Mouse (Mus musculus): ENCODE measurements around the gene Cdkal1. TPM values are rescaled to one million over a fixed set of nuclear protein-coding genes. Genes with fewer than 3 reads are reported as not detected.

Gene Cdkal1
- total and polyA plus RNA-seq, 3 experiments, result 8.7 to 13.7 (median 9.5) TPM

DNA sequence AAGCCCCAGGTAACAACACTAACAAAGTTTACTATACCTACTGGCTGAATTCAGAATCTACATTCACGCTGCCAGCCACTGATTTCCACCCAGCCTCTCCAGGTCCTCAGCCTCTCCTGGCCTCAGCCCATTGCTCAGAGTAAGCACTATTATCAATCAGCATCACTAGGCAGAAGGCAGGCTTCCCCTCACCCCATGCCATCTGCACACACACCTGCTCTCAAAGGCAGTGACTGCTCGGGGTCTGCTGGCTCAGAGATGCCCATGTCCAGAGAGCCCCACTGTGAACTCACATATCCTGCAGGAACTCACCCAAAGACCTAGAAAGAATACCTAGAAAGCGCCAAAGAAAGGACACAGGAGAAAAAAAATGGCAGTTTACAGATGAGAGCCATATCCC, 102.2 kb downstream of the Cdkal1 start:
- dilution Hi-C loops (cut with MboI; ENCODE audit: extremely low pct_ligation_motif_present, extremely low pct_unique_long_range_greater_than_20kb, low sequenced_read_pairs) (no loop called here), in situ Hi-C loops (cut with MboI; ENCODE audit: low pct_ligation_motif_present, low pct_unique_long_range_greater_than_20kb, low sequenced_read_pairs) (no loop called here)
- Histone ChIP-seq H3K27ac (ENCODE audit: insufficient read depth, low read depth) (no peak overlapping the region), H3K79me2 (replicated peaks; ENCODE audit: control insufficient read depth, extremely low read depth, insufficient read depth, poor library complexity, severe bottlenecking) (no peaks in the 10 kb centered on the region), H3K4me1 (ENCODE audit: control insufficient read depth in 1 of 2, insufficient read depth in 2 of 2) (peaks cover 0 to 31% of the 10 kb centered on the region in 2 experiments; a peak in 2 of 4 replicates), H3K9ac (ENCODE audit: insufficient read depth, low read depth) (no peak overlapping the region), H3K4me2 (ENCODE audit: insufficient read depth, low read depth, poor library complexity, severe bottlenecking) (no peak overlapping the region), H3K27me3 (replicated peaks) (no peaks in the 10 kb centered on the region), H3K9me3 (replicated peaks; ENCODE audit: low read length) (no peaks in the 10 kb centered on the region), H3K4me3 (replicated peaks in 1 of 3; ENCODE audit: low read depth in 2 of 3, low read length in 2 of 3, poor library complexity in 1 of 3) (no peak overlapping the region), H3K36me3 (replicated peaks in 1 of 2; ENCODE audit: control insufficient read depth in 1 of 2, insufficient read depth in 1 of 2, low read length in 1 of 2) (peaks cover 0 to 19% of the 10 kb centered on the region in 2 experiments)
- DNase-seq (ENCODE audit: extremely low read depth), result no peak
- TF ChIP-seq ETS1 (conservative IDR thresholded peaks at IDR 0.05; ENCODE audit: low read depth, low read length) (no peak), PAX5 (IDR thresholded peaks at IDR 0.05; ENCODE audit: low read length) (no peak), GABPA (IDR thresholded peaks at IDR 0.05; ENCODE audit: insufficient replicate concordance, low read depth, low read length) (no peak), ZNF384 (IDR thresholded peaks at IDR 0.05; ENCODE audit: low read depth, low read length) (no peak), E2F4 (IDR thresholded peaks at IDR 0.05; ENCODE audit: insufficient replicate concordance, low read depth, low read length) (no peak), MEF2A (IDR thresholded peaks at IDR 0.05; ENCODE audit: borderline replicate concordance, low read depth, low read length) (no peak), MXI1 (IDR thresholded peaks at IDR 0.05; ENCODE audit: low read depth, low read length) (no peak), ELF1 (IDR thresholded peaks at IDR 0.05; ENCODE audit: low read depth, low read length) (no peak), CTCF (conservative IDR thresholded peaks at IDR 0.05 in 1 of 2, IDR thresholded peaks at IDR 0.05 in 1 of 2; ENCODE audit: low read depth in 2 of 2, low read length in 2 of 2) (no peak), CHD2 (IDR thresholded peaks at IDR 0.05; ENCODE audit: low read length) (no peak), POLR2A (IDR thresholded peaks at IDR 0.05; ENCODE audit: low read depth, low read length) (no peak), MAZ (IDR thresholded peaks at IDR 0.05; ENCODE audit: low read depth, low read length) (no peak), MAFK (IDR thresholded peaks at IDR 0.05; ENCODE audit: insufficient replicate concordance, low read length) (no peak), JUN (IDR thresholded peaks at IDR 0.05; ENCODE audit: insufficient read depth, low read depth, low read length) (no peak), TCF12 (IDR thresholded peaks at IDR 0.05; ENCODE audit: low read depth, low read length) (no peak), TBP (conservative IDR thresholded peaks at IDR 0.05; ENCODE audit: low read depth, low read length) (no peak), JUND (conservative IDR thresholded peaks at IDR 0.05; ENCODE audit: low read depth, low read length) (no peak), ZKSCAN1 (IDR thresholded peaks at IDR 0.05; ENCODE audit: borderline replicate concordance, low read depth, low read length) (no peak)

DNA sequence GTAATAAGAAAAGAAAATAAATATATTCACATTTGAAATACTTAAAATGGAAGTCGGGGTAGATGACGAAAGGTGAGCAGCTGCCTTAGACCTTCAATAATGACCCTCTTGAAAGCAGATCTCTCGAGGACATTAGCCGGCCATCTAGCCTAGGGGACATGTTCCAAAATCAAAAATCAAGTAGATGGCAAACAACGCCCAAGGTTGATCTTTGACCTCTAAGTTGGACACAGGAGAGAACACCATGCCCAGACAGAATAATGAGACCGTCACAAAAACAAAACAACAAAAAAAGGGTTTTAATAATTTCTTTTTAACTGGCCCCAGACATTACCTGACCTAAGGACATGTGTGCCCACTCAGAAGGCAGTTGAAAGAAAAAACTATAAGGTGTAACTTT, 103.4 kb downstream of the Cdkal1 start:
- peaks cover 0 to 22% of the 10 kb centered on the region in 2 experiments; a peak in 2 of 4 replicates for H3K4me1 ChIP-seq (ENCODE audit: control insufficient read depth in 1 of 2, insufficient read depth in 2 of 2)
- no peak overlapping the region for H3K4me2 ChIP-seq (ENCODE audit: insufficient read depth, low read depth, poor library complexity, severe bottlenecking)
- H3K4me3 ChIP-seq (replicated peaks in 1 of 3; ENCODE audit: low read depth in 2 of 3, low read length in 2 of 3, poor library complexity in 1 of 3), result no peak overlapping the region
- no peaks in the 10 kb centered on the region for H3K27me3 ChIP-seq (replicated peaks)
- dilution Hi-C loops (cut with MboI; ENCODE audit: extremely low pct_ligation_motif_present, extremely low pct_unique_long_range_greater_than_20kb, low sequenced_read_pairs) (no loop called here), in situ Hi-C loops (cut with MboI; ENCODE audit: low pct_ligation_motif_present, low pct_unique_long_range_greater_than_20kb, low sequenced_read_pairs) (no loop called here)
- H3K79me2 ChIP-seq (replicated peaks; ENCODE audit: control insufficient read depth, extremely low read depth, insufficient read depth, poor library complexity, severe bottlenecking), result no peaks in the 10 kb centered on the region
- no peak overlapping the region for H3K9ac ChIP-seq (ENCODE audit: insufficient read depth, low read depth)
- peaks cover 0 to 19% of the 10 kb centered on the region in 2 experiments for H3K36me3 ChIP-seq (replicated peaks in 1 of 2; ENCODE audit: control insufficient read depth in 1 of 2, insufficient read depth in 1 of 2, low read length in 1 of 2)
- TF ChIP-seq MEF2A (IDR thresholded peaks at IDR 0.05; ENCODE audit: borderline replicate concordance, low read depth, low read length), result no peak
- TF ChIP-seq NELFE (IDR thresholded peaks at IDR 0.05; ENCODE audit: low read depth, low read length), result no peak
- TF ChIP-seq POLR2A (IDR thresholded peaks at IDR 0.05; ENCODE audit: low read depth, low read length), result no peak
- no peak for TF ChIP-seq MYC (IDR thresholded peaks at IDR 0.05; ENCODE audit: low read depth, low read length)
- no peak for TF ChIP-seq ETS1 (conservative IDR thresholded peaks at IDR 0.05; ENCODE audit: low read depth, low read length)
- no peak for TF ChIP-seq UBTF (IDR thresholded peaks at IDR 0.05; ENCODE audit: low read depth, low read length)
- TF ChIP-seq USF1 (IDR thresholded peaks at IDR 0.05; ENCODE audit: low read depth, low read length), result no peak
- TF ChIP-seq EP300 (IDR thresholded peaks at IDR 0.05; ENCODE audit: low read length), result no peak
- TF ChIP-seq RCOR1 (conservative IDR thresholded peaks at IDR 0.05; ENCODE audit: low read depth, low read length), result no peak
- TF ChIP-seq PAX5 (IDR thresholded peaks at IDR 0.05; ENCODE audit: low read length), result no peak
- no peak for TF ChIP-seq E2F4 (IDR thresholded peaks at IDR 0.05; ENCODE audit: insufficient replicate concordance, low read depth, low read length)
- no peak for TF ChIP-seq ZNF384 (IDR thresholded peaks at IDR 0.05; ENCODE audit: low read depth, low read length)
- no peak for TF ChIP-seq ZC3H11A (IDR thresholded peaks at IDR 0.05; ENCODE audit: low read depth, low read length)
- no peak for TF ChIP-seq RAD21 (IDR thresholded peaks at IDR 0.05; ENCODE audit: low read depth, low read length)
- no peak for TF ChIP-seq IRF4 (IDR thresholded peaks at IDR 0.05; ENCODE audit: low read depth, low read length)
- TF ChIP-seq MXI1 (IDR thresholded peaks at IDR 0.05; ENCODE audit: low read depth, low read length), result no peak
- TF ChIP-seq JUND (conservative IDR thresholded peaks at IDR 0.05; ENCODE audit: low read depth, low read length), result no peak
- TF ChIP-seq BHLHE40 (IDR thresholded peaks at IDR 0.05; ENCODE audit: low read depth, low read length), result no peak
- H3K27ac ChIP-seq (ENCODE audit: insufficient read depth, low read depth), result no peak overlapping the region
- no peaks in the 10 kb centered on the region for H3K9me3 ChIP-seq (replicated peaks; ENCODE audit: low read length)
- no peak for DNase-seq (ENCODE audit: extremely low read depth)
